Mouse (Mus musculus) spleen, adult 2 months (tissue): ENCODE measurements around the gene Snapc4.

Experiments
- CTCF ChIP-seq: fragments of 200-500 bp; IDR thresholded peaks from 2 replicates; pipeline ENCODE4 v1.5.1; 2011; ENCODE audit warnings: mild to moderate bottlenecking, inconsistent platforms; ENCODE audit not compliant: insufficient read depth, insufficient read length, insufficient replicate concordance; ENCODE audit errors: extremely low read depth
- POLR2A ChIP-seq: fragments of 200-500 bp; IDR thresholded peaks from 2 replicates; pipeline ENCODE4 v1.6.1; 2011; ENCODE audit warnings: low read depth, low read length, inconsistent platforms

DNA sequence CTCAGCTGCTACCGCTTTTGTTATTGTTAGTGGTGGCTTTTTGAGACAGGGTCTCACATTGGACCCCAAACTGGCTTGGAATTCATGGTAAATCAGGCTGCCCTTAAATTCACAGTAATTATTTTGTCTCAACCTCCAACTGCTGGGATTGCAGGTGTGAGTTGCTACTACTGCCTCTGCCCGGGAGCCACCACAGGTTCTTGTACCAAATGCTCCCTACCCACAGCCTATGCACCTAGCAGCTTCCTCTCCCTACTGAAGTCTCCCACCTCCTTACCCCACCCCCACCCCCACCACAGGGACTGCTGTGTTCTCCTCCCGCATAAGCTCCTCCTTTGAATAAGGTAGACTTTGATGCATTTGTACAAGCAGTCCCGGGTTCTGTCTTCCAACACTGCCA is 24.2 kb downstream of the Snapc4 start:
- TF ChIP-seq CTCF: no peak
- TF ChIP-seq POLR2A: no peak
